Mouse (Mus musculus) stomach, postnatal 0 days (tissue): ENCODE results near the gene Map7. TPM values are rescaled to one million over a fixed set of nuclear protein-coding genes. Genes with fewer than 3 reads are reported as not detected.

ENCODE experiments used
- ATAC-seq: fragments of 200-750 bp; cut with Nextera tagmentation; 2 replicates; pipeline ENCODE4 v1.8.0; 2017; ENCODE audit not compliant: low FRiP score, low TSS enrichment
- DNase-seq: peaks from one replicate; pipeline ENCODE4 v3.0.0-alpha.2; 2016; ENCODE audit warnings: low spot score
- H3K27ac ChIP-seq: fragments of 300-500 bp; sonication (generic); replicated peaks from 2 replicates; pipeline ENCODE4 v1.5.1; 2014; ENCODE audit warnings: mild to moderate bottlenecking, control low read depth
- H3K27me3 ChIP-seq: fragments of 300-500 bp; sonication (generic); 2 replicates; pipeline ENCODE4 v1.6.1; 2014; ENCODE audit warnings: low read length; ENCODE audit not compliant: control insufficient read depth, insufficient read depth
- H3K36me3 ChIP-seq: fragments of 300-500 bp; sonication (generic); 2 replicates; pipeline ENCODE4 v1.6.1; 2014; ENCODE audit warnings: low read length, mixed read lengths; ENCODE audit not compliant: control insufficient read depth, insufficient read depth
- H3K4me1 ChIP-seq: fragments of 300-500 bp; sonication (generic); replicated peaks from 2 replicates; pipeline ENCODE4 v1.6.1; 2014; ENCODE audit warnings: antibody characterized with exemption; ENCODE audit not compliant: control insufficient read depth, insufficient read depth
- H3K4me2 ChIP-seq: fragments of 300-500 bp; sonication (generic); replicated peaks from 2 replicates; pipeline ENCODE4 v1.6.1; 2014; ENCODE audit warnings: low read depth, mild to moderate bottlenecking, control low read depth, moderate library complexity
- H3K4me3 ChIP-seq: fragments of 300-500 bp; sonication (generic); 2 replicates; pipeline ENCODE4 v1.5.1; 2014; ENCODE audit warnings: low read depth, low read length, control low read depth
- H3K9ac ChIP-seq: fragments of 300-500 bp; sonication (generic); 2 replicates; pipeline ENCODE4 v1.6.1; 2014; ENCODE audit warnings: mild to moderate bottlenecking, low read length, control low read depth, mixed read lengths
- H3K9me3 ChIP-seq: fragments of 300-500 bp; sonication (generic); 2 replicates; pipeline ENCODE4 v1.6.1; 2016; ENCODE audit warnings: low read length; ENCODE audit not compliant: control insufficient read depth
- CTCF ChIP-seq: IDR thresholded peaks from 2 replicates; pipeline ENCODE4 v1.5.1; 2016; ENCODE audit warnings: antibody characterized with exemption, low read depth, mild to moderate bottlenecking, moderate library complexity
- EP300 ChIP-seq: optimal IDR thresholded peaks from 2 replicates; pipeline ENCODE3; 2016; ENCODE audit warnings: antibody characterized with exemption
- WGBS: fragments of 180-500 bp; shearing (Covaris S2); extraction: QIAGEN DNeasy Blood & Tissue Kit; methylation state at CpG from one replicate; pipeline ENCODE4 v1.1.7; 2014; 5-methylcytosine and 5-hydroxymethylcytosine counted together
- polyA plus RNA-seq: library from polyadenylated mRNA; unstranded; fragments of >200 nt; fragmentation: Nextera tagmentation; extraction: Ambion mirVana; gene quantifications from 2 replicates; pipeline ENCODE4 v1.2.1, GENCODE M21; 2015

Gene Map7
- polyA plus RNA-seq, 1 experiment from 2014 or later, result 23.0 TPM

- H3K27ac ChIP-seq, result no peak overlapping the region
- H3K4me3 ChIP-seq, result no peak overlapping the region
- no peak for ATAC-seq
- no peaks in the 10 kb centered on the region for H3K36me3 ChIP-seq
- no peaks in the 10 kb centered on the region for H3K9me3 ChIP-seq
- TF ChIP-seq CTCF, result no peak
- no peak for TF ChIP-seq EP300
- H3K27me3 ChIP-seq, result no peaks in the 10 kb centered on the region
- no peak for DNase-seq
- H3K4me2 ChIP-seq, result no peak overlapping the region
- H3K4me1 ChIP-seq, result no peaks in the 10 kb centered on the region
- 63% methylated on average over 10 of the region's 10 CpGs for WGBS
- H3K9ac ChIP-seq, result no peak overlapping the region
These were observed 50.9 kb downstream of the Map7 start for GRCm38 (mm10) chr10:20198968-20199737.

GRCm38 (mm10) chr10:20201236-20201635 lies 53.0 kb downstream of the Map7 start:
- H3K4me2 ChIP-seq, result no peak overlapping the region
- H3K4me1 ChIP-seq, result no peaks in the 10 kb centered on the region
- TF ChIP-seq EP300, result no peak
- TF ChIP-seq CTCF, result no peak
- no peak for DNase-seq
- no peaks in the 10 kb centered on the region for H3K27me3 ChIP-seq
- WGBS, result 48% methylated on average over 3 of the region's 3 CpGs
- H3K36me3 ChIP-seq, result no peaks in the 10 kb centered on the region
- H3K4me3 ChIP-seq, result no peak overlapping the region
- H3K9ac ChIP-seq, result no peak overlapping the region
- H3K9me3 ChIP-seq, result no peaks in the 10 kb centered on the region
- H3K27ac ChIP-seq, result no peak overlapping the region
- ATAC-seq, result no peak

DNA sequence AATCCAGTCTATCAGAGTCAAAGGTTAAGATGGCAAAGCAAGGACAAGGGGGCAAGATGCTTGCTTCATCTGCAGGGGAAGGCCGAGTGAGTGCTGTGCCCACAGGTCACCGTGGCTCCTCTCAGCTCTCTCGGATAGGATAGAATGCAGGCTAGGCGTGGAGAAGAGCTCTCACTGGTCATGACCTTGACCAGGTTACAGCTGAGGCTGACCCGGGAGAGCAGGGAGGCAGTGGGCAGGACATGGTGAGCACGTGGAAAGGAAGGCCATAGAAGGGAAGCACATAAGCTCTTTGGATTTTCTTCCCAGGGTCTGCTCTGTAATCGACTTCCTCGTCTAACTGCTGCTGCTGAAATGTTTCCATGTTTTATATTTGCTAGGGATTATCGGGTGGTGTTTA lies 53.9 kb downstream of the Map7 start:
- TF ChIP-seq EP300, result no peak
- no peak for TF ChIP-seq CTCF
- ATAC-seq, result peak; percentile 36; the same call in 1 of the 2 replicates
- 0 out of 2 replicates have a peak overlapping the region, but pooled peaks have one; percentile 13 for H3K27ac ChIP-seq

GRCm38 (mm10) chr10:20202818-20203217 lies 54.5 kb downstream of the Map7 start:
- WGBS, result 61% methylated on average over 6 of the region's 6 CpGs
- no peak overlapping the region for H3K27ac ChIP-seq
- peak; percentile 25; the same call in 1 of the 2 replicates for ATAC-seq

More for the DNA sequence above, 53.9 kb downstream of the Map7 start:
- Histone ChIP-seq H3K9me3 (no peaks in the 10 kb centered on the region), H3K36me3 (no peaks in the 10 kb centered on the region), H3K27me3 (no peaks in the 10 kb centered on the region), H3K4me3 (no peak overlapping the region), H3K4me2 (no peak overlapping the region), H3K9ac (no peak overlapping the region), H3K4me1 (no peaks in the 10 kb centered on the region)
- WGBS, result 47% methylated on average over 9 of the region's 9 CpGs
- DNase-seq, result peak; percentile 27

GRCm38 (mm10) chr10:20203502-20203901 lies 55.2 kb downstream of the Map7 start:
- H3K9me3 ChIP-seq, result no peaks in the 10 kb centered on the region
- no peaks in the 10 kb centered on the region for H3K4me1 ChIP-seq
- TF ChIP-seq EP300 (no peak), CTCF (no peak)
- H3K9ac ChIP-seq, result no peak overlapping the region
- H3K27ac ChIP-seq, result no peak overlapping the region
- 75% methylated on average over 6 of the region's 6 CpGs for WGBS
- peak; percentile 58 for ATAC-seq
- H3K4me3 ChIP-seq, result no peak overlapping the region
- H3K27me3 ChIP-seq, result no peaks in the 10 kb centered on the region
- DNase-seq, result peak; percentile 38
- H3K36me3 ChIP-seq, result no peaks in the 10 kb centered on the region
- H3K4me2 ChIP-seq, result no peak overlapping the region

More at GRCm38 (mm10) chr10:20202818-20203217, 54.5 kb downstream of the Map7 start:
- no peaks in the 10 kb centered on the region for H3K27me3 ChIP-seq
- H3K9ac ChIP-seq, result no peak overlapping the region
- H3K36me3 ChIP-seq, result no peaks in the 10 kb centered on the region
- TF ChIP-seq EP300 (no peak), CTCF (no peak)
- H3K4me2 ChIP-seq, result no peak overlapping the region
- no peaks in the 10 kb centered on the region for H3K4me1 ChIP-seq
- DNase-seq, result no peak
- no peaks in the 10 kb centered on the region for H3K9me3 ChIP-seq
- H3K4me3 ChIP-seq, result no peak overlapping the region
